Mouse (Mus musculus) forebrain, embryonic 10.5 days (tissue): ENCODE results near the gene Frrs1l. TPM values are rescaled to one million over a fixed set of nuclear protein-coding genes. Genes with fewer than 3 reads are reported as not detected.
A peak's percentile ranks its signal among the peaks of the same experiment; 100 is the strongest.

Source experiments
- DNase-seq: peaks from one replicate; pipeline ENCODE4 v3.0.0-alpha.2; 2017; ENCODE audit warnings: low spot score; ENCODE audit errors: extremely low spot score
- H3K27ac ChIP-seq: fragments of 300-500 bp; sonication (generic); 2 replicates; pipeline ENCODE4 v1.5.1; 2016; ENCODE audit warnings: mild to moderate bottlenecking
- H3K27me3 ChIP-seq: fragments of 300-500 bp; sonication (generic); 2 replicates; pipeline ENCODE4 v1.6.1; 2016; ENCODE audit warnings: mild to moderate bottlenecking; ENCODE audit not compliant: poor library complexity, severe bottlenecking
- H3K36me3 ChIP-seq: fragments of 300-500 bp; sonication (generic); replicated peaks from 2 replicates; pipeline ENCODE4 v1.6.1; 2016; ENCODE audit warnings: mild to moderate bottlenecking, moderate library complexity
- H3K4me1 ChIP-seq: fragments of 300-500 bp; sonication (generic); 2 replicates; pipeline ENCODE4 v1.6.1; 2016
- H3K4me3 ChIP-seq: fragments of 300-500 bp; sonication (generic); 2 replicates; pipeline ENCODE4 v1.5.1; 2016; ENCODE audit warnings: mild to moderate bottlenecking, moderate library complexity
- H3K9me3 ChIP-seq: fragments of 300-500 bp; sonication (generic); 2 replicates; pipeline ENCODE4 v1.6.1; 2016; ENCODE audit warnings: mild to moderate bottlenecking, moderate library complexity
- WGBS: fragments of 180-500 bp; shearing (Covaris S2); methylation state at CpG from one replicate; pipeline ENCODE4 v1.1.7; 2016; 5-methylcytosine and 5-hydroxymethylcytosine counted together
- polyA plus RNA-seq: library from polyadenylated mRNA; unstranded; fragments of >200 nt; fragmentation: Nextera tagmentation; extraction: Ambion mirVana; gene quantifications from 2 replicates; pipeline ENCODE4 v1.2.1, GENCODE M21; 2016

The Frrs1l gene
- polyA plus RNA-seq, 1 experiment from 2014 or later: 1.4 TPM

DNA sequence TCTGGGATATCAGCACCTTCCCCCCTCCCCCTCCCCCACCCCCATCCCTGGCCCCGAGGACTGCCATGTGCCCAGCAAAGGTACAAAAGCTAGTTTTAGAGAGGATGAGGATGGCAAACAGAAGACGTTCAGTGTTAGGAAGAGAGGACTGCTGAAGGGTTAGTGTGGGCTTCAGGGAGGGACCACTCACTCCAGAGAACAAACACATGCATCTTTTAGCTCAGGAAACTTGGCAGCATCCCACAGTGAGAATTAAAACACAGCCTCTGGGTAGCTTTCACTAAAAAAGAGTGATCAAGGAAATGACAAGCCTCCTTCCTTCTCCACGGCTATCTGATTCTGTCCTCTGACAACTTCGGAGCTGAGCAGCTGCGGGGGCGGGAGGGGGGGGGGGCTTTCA, 20.7 kb upstream of the Frrs1l start:
- no peak for DNase-seq
- H3K4me3 ChIP-seq: no peak overlapping the region
- WGBS: 30% methylated on average over 6 of the region's 6 CpGs
- peaks cover 7% of the 10 kb centered on the region for H3K4me1 ChIP-seq
- no peaks in the 10 kb centered on the region for H3K36me3 ChIP-seq
- H3K27me3 ChIP-seq: peaks cover 36% of the 10 kb centered on the region
- H3K9me3 ChIP-seq: no peaks in the 10 kb centered on the region
- no peak overlapping the region for H3K27ac ChIP-seq

GRCm38 (mm10) chr4:57010425-57010824, 20.2 kb upstream of the Frrs1l start:
- no peak for DNase-seq
- Histone ChIP-seq H3K4me1 (peaks cover 7% of the 10 kb centered on the region), H3K27ac (no peak overlapping the region), H3K27me3 (peaks cover 33% of the 10 kb centered on the region), H3K36me3 (no peaks in the 10 kb centered on the region), H3K4me3 (no peak overlapping the region), H3K9me3 (no peaks in the 10 kb centered on the region)
- WGBS: 45% methylated on average over 5 of the region's 5 CpGs

- Histone ChIP-seq H3K27ac (no peak overlapping the region), H3K27me3 (peaks cover 27% of the 10 kb centered on the region), H3K4me3 (no peak overlapping the region), H3K9me3 (no peaks in the 10 kb centered on the region), H3K4me1 (peaks cover 10% of the 10 kb centered on the region), H3K36me3 (no peaks in the 10 kb centered on the region)
- 84% methylated on average over 9 of the region's 9 CpGs for WGBS
- DNase-seq: no peak
Measured at GRCm38 (mm10) chr4:57007717-57008116, 17.5 kb upstream of the Frrs1l start.

- Histone ChIP-seq H3K27ac (no peak overlapping the region), H3K27me3 (peaks cover 5% of the 10 kb centered on the region; the same call in 1 of the 2 replicates), H3K4me3 (no peak overlapping the region), H3K36me3 (no peaks in the 10 kb centered on the region), H3K9me3 (no peaks in the 10 kb centered on the region), H3K4me1 (peaks cover 4% of the 10 kb centered on the region; the same call in 1 of the 2 replicates)
- 88% methylated on average over 8 of the region's 8 CpGs for WGBS
- DNase-seq: no peak
Measured at GRCm38 (mm10) chr4:57005011-57005410, 14.8 kb upstream of the Frrs1l start.

GRCm38 (mm10) chr4:57003886-57004285, 13.7 kb upstream of the Frrs1l start:
- Histone ChIP-seq H3K27me3 (no peaks in the 10 kb centered on the region), H3K4me3 (no peak overlapping the region), H3K9me3 (no peaks in the 10 kb centered on the region), H3K36me3 (no peaks in the 10 kb centered on the region), H3K4me1 (peaks cover 4% of the 10 kb centered on the region; the same call in 1 of the 2 replicates), H3K27ac (no peak overlapping the region)
- 88% methylated on average over 8 of the region's 8 CpGs for WGBS
- no peak for DNase-seq

DNA sequence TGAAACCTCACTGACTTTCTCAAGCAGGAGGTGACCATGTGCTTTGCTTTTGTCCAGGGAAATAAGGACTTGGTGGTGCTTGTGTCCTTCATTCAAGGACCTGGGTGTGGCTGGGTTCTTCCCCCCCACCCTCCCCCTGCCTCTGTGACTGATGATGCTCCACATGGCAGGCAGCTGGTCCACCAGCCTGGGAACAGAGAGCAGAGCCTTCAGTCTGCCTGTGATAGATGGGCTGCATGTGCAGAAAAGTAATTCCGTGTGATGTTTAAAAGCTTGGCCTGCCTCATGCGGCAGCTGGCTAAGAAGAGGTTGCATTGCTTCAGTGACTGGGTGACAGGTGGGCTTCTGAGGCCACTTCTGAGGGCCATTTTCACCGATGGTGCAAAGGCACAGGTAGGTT, 12.6 kb upstream of the Frrs1l start:
- DNase-seq: no peak
- Histone ChIP-seq H3K4me3 (no peak overlapping the region), H3K36me3 (no peaks in the 10 kb centered on the region), H3K27ac (no peak overlapping the region), H3K4me1 (peaks cover 4% of the 10 kb centered on the region; the same call in 1 of the 2 replicates), H3K27me3 (no peaks in the 10 kb centered on the region), H3K9me3 (no peaks in the 10 kb centered on the region)
- WGBS: 87% methylated on average over 3 of the region's 3 CpGs

- Histone ChIP-seq H3K27me3 (no peaks in the 10 kb centered on the region), H3K4me1 (peaks cover 4% of the 10 kb centered on the region; the same call in 1 of the 2 replicates), H3K27ac (no peak overlapping the region), H3K9me3 (0 out of 2 replicates have a peak, but pooled peaks cover 3% of the 10 kb centered on the region), H3K36me3 (no peaks in the 10 kb centered on the region), H3K4me3 (no peak overlapping the region)
- 86% methylated on average over 2 of the region's 2 CpGs for WGBS
- no peak for DNase-seq
Measured at GRCm38 (mm10) chr4:57001437-57001836, 11.2 kb upstream of the Frrs1l start.

DNA sequence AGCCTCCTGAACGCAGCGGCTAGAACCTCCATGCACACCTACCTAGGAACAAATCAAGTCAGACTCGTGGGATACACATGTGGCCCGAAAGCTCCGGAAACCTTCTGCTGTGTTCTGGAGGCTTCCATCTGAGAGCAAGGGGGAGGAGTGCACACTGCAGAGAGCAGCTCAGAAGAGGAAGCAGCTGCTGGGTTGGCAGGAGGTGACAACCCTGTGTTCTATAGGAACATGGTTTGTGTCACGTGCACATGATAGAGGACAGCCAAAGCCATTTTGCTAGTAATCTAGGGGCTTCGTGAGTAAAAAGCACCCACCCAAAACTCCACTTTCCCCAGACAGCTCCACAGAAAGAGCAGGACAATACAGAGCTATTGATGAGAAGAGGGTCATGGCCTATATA, 3.1 kb upstream of the Frrs1l start:
- no peak overlapping the region for H3K4me3 ChIP-seq
- H3K27ac ChIP-seq: no peak overlapping the region
- H3K9me3 ChIP-seq: 0 out of 2 replicates have a peak, but pooled peaks cover 7% of the 10 kb centered on the region
- no peak for DNase-seq
- no peaks in the 10 kb centered on the region for H3K36me3 ChIP-seq
- peaks cover 50% of the 10 kb centered on the region for H3K27me3 ChIP-seq
- 93% methylated on average over 7 of the region's 7 CpGs for WGBS
- peaks cover 16% of the 10 kb centered on the region for H3K4me1 ChIP-seq

GRCm38 (mm10) chr4:56991951-56992350, 1.8 kb upstream of the Frrs1l start:
- Histone ChIP-seq H3K9me3 (0 out of 2 replicates have a peak, but pooled peaks cover 9% of the 10 kb centered on the region), H3K36me3 (no peaks in the 10 kb centered on the region), H3K27ac (no peak overlapping the region), H3K4me3 (no peak overlapping the region), H3K4me1 (peaks cover 16% of the 10 kb centered on the region), H3K27me3 (peaks cover 59% of the 10 kb centered on the region)
- 88% methylated on average over 2 of the region's 2 CpGs for WGBS
- DNase-seq: no peak

GRCm38 (mm10) chr4:56989431-56990214, 568 bp downstream of the Frrs1l start:
- Histone ChIP-seq H3K4me3 (peak overlapping the region; percentile 75), H3K9me3 (0 out of 2 replicates have a peak, but pooled peaks cover 3% of the 10 kb centered on the region), H3K4me1 (peaks cover 16% of the 10 kb centered on the region), H3K27ac (peak overlapping the region; percentile 84), H3K27me3 (peaks cover 62% of the 10 kb centered on the region), H3K36me3 (no peaks in the 10 kb centered on the region)
- DNase-seq: peak; percentile 33
- WGBS: under 1% methylated on average over 45 of the region's 45 CpGs

- H3K27me3 ChIP-seq: no peaks in the 10 kb centered on the region
- DNase-seq: no peak
- H3K36me3 ChIP-seq: no peaks in the 10 kb centered on the region
- H3K4me1 ChIP-seq: no peaks in the 10 kb centered on the region
- no peaks in the 10 kb centered on the region for H3K9me3 ChIP-seq
- WGBS: 83% methylated on average over 7 of the region's 7 CpGs
- H3K27ac ChIP-seq: no peak overlapping the region
- H3K4me3 ChIP-seq: no peak overlapping the region
Measured at GRCm38 (mm10) chr4:56965586-56966179, 24.5 kb downstream of the Frrs1l start.

DNA sequence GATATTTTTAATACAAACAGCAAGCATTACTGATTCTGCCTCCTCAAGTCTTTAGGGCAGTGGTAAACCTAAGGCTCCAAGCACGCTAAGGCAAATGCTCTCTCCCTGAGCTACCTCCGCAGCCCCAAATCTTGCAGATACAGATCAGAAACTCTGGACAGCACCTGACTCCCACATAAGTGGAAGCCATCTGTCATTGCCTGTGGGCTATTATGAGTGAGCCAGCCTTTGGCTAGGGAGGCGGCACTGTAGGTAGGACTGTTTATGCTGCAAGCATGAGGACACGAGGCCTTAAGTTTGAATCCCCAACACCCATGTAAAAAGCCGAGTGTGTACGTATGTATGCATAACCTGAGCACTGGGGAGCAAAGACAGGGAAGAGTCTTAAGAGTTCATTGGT, 26.5 kb downstream of the Frrs1l start:
- DNase-seq: no peak
- Histone ChIP-seq H3K9me3 (no peaks in the 10 kb centered on the region), H3K36me3 (no peaks in the 10 kb centered on the region), H3K4me3 (no peak overlapping the region), H3K27me3 (no peaks in the 10 kb centered on the region), H3K27ac (no peak overlapping the region), H3K4me1 (no peaks in the 10 kb centered on the region)
- WGBS: 92% methylated on average over 6 of the region's 6 CpGs

DNA sequence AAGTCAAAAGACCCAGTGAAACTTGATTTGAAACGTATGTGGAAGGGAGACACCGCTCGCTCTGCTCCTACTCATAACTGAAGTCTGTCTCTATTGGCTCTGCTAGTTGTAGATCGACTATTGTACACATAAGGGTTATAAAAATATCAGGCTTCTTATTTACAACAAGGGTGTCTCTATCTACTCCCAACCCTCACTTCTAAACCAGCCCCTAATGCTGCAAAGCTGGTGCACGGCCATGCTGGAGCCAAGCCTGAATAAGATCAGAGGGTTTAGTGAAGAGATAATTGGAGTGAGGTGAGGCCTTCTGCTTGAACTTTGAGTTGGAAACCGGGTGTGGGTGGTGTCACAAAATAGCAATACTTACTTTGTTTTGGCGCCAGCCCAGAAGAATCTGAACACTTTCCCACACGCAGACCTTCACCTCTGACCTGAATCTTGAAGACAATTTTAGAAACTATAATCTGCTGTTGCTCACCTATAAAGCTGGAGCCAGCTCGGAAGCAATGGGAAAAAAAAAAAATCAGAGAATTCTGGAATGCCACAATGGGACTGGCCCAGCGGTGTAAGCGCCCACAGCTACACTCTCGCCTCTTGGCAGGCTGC, 28.8 kb downstream of the Frrs1l start:
- Histone ChIP-seq H3K9me3 (no peaks in the 10 kb centered on the region), H3K4me1 (0 out of 2 replicates have a peak, but pooled peaks cover 2% of the 10 kb centered on the region), H3K27me3 (no peaks in the 10 kb centered on the region), H3K36me3 (no peaks in the 10 kb centered on the region), H3K4me3 (no peak overlapping the region), H3K27ac (no peak overlapping the region)
- DNase-seq: no peak
- whole genome bisulfite sequencing: 92% methylated on average over 12 of the region's 12 CpGs
